ENCODE assay signal across 11 mouse cellular contexts in the genomic region with DNA sequence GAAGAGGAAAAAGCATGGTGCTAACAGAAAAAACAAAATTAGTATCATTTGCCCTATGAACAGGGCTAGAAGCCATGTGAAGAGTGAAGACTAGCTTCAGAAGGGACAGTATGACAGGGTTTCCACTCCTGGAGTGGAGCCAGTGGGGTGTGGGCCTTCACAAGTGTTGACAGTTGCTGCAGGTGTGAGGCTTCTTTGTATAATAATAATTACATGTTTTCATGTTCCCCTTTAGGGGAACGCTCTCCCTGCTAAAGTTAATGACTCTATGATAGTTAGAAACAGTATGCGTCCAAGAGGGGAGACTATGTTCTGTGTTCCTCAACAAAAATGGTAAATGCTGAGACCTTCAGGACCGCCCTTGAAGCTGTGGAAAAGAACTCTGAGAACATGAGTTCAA. TPM values are rescaled to one million over a fixed set of nuclear protein-coding genes. Genes with fewer than 3 reads are reported as not detected.
DNase-seq lines count a peak whose midpoint lies in the region; ATAC-seq and TF ChIP-seq lines count a peak whose summit lies in the region.
"Had no signal": no experiment of that assay in that cellular context is flagged by ENCODE, and none has a peak within 500 bp of the region (broad histone marks: within the 10 kb centered on the region; RNA-seq: fewer than 3 reads in every experiment).

No protein-coding gene starts in this region.

- H3K27me3 ChIP-seq in erythroblast, embryonic 14.5 days (ENCODE audit: control insufficient read depth) = no peaks in the 10 kb centered on the region
- no peaks in the 10 kb centered on the region for H3K27me3 ChIP-seq in neural tube, embryonic 11.5 days (ENCODE audit: control insufficient read depth, insufficient read depth, low read length)
- H3K27me3 ChIP-seq in liver, postnatal 0 days (ENCODE audit: insufficient read depth, low read length) = no peaks in the 10 kb centered on the region

- no peak for TF ChIP-seq EP300 in liver, postnatal 0 days (IDR thresholded peaks at IDR 0.05; ENCODE audit: low read depth)

- DNase-seq in neural tube, embryonic 11.5 days (ENCODE audit: low spot score) = no peak
- no peak for DNase-seq in neural tube, embryonic 10.5 days (ENCODE audit: extremely low spot score, low spot score)
- DNase-seq in liver, postnatal 0 days = no peak
- no peak for DNase-seq in frontal cortex, postnatal 36 days (ENCODE audit: low spot score in 2 of 2)
- DNase-seq in cerebellum, adult 18-20 months = no peak
- DNase-seq: cerebellum, adult 8-10 months; gastrocnemius, postnatal 36 days had no signal

- no peak for ATAC-seq in erythroblast, adult 5-6 weeks (replicated peaks; ENCODE audit: low FRiP score, poor library complexity, severe bottlenecking)
- no peak for ATAC-seq in neural tube, embryonic 11.5 days (ENCODE audit: insufficient read depth, low FRiP score, low TSS enrichment)
- no peak for ATAC-seq in liver, postnatal 0 days
- no peak for ATAC-seq in monocyte, adult 5-6 weeks (replicated peaks; ENCODE audit: insufficient number of reproducible peaks, low FRiP score, low TSS enrichment, poor library complexity, severe bottlenecking)

- 98% methylated on average over 3 of the region's 3 CpGs for WGBS in neural tube, embryonic 11.5 days
- 95% methylated on average over 3 of the region's 3 CpGs for WGBS in liver, postnatal 0 days (ENCODE audit: insufficient replicate concordance)

- no peak overlapping the region for H3K4me2 ChIP-seq in neural tube, embryonic 11.5 days (ENCODE audit: low read depth)
- peak overlapping the region; percentile 89; the same call in 1 of the 2 replicates for H3K4me2 ChIP-seq in liver, postnatal 0 days (ENCODE audit: low read depth, low read length)

- H3K9ac ChIP-seq in neural tube, embryonic 11.5 days (ENCODE audit: low read length) = no peak overlapping the region; the same call in 1 of the 2 replicates
- no peak overlapping the region for H3K9ac ChIP-seq in liver, postnatal 0 days (replicated peaks)

- peaks cover 11% of the 10 kb centered on the region for H3K9me3 ChIP-seq in erythroblast, embryonic 14.5 days (ENCODE audit: control insufficient read depth, low read length)
- H3K9me3 ChIP-seq in neural tube, embryonic 11.5 days (ENCODE audit: control insufficient read depth, low read length) = 0 out of 2 replicates have a peak, but pooled peaks cover 3% of the 10 kb centered on the region
- 0 out of 2 replicates have a peak, but pooled peaks cover 3% of the 10 kb centered on the region for H3K9me3 ChIP-seq in liver, postnatal 0 days (ENCODE audit: low read length)

- no peak overlapping the region for H3K27ac ChIP-seq in neural tube, embryonic 11.5 days (ENCODE audit: low read depth, low read length)
- no peak overlapping the region for H3K27ac ChIP-seq in liver, postnatal 0 days (ENCODE audit: low read depth)

- peaks cover 45% of the 10 kb centered on the region for H3K4me1 ChIP-seq in erythroblast, embryonic 14.5 days (ENCODE audit: control insufficient read depth)
- peaks cover 15% of the 10 kb centered on the region for H3K4me1 ChIP-seq in neural tube, embryonic 11.5 days (ENCODE audit: control insufficient read depth, insufficient read depth, low read length)
- peaks cover 33% of the 10 kb centered on the region for H3K4me1 ChIP-seq in liver, postnatal 0 days (ENCODE audit: insufficient read depth)

- H3K4me3 ChIP-seq in erythroblast, embryonic 14.5 days (replicated peaks) = peak overlapping the region; percentile 90
- H3K4me3 ChIP-seq in neural tube, embryonic 11.5 days (ENCODE audit: low read depth, low read length) = peak overlapping the region; percentile 81; the same call in 1 of the 2 replicates
- no peak overlapping the region for H3K4me3 ChIP-seq in liver, postnatal 0 days (ENCODE audit: low read depth, low read length)

- H3K36me3 ChIP-seq in erythroblast, embryonic 14.5 days (ENCODE audit: control insufficient read depth) = peaks cover 21% of the 10 kb centered on the region
- H3K36me3 ChIP-seq in neural tube, embryonic 11.5 days (ENCODE audit: control insufficient read depth, insufficient read depth, low read length) = no peaks in the 10 kb centered on the region
- no peaks in the 10 kb centered on the region for H3K36me3 ChIP-seq in liver, postnatal 0 days (replicated peaks; ENCODE audit: insufficient read depth, low read length)

- TF ChIP-seq CTCF in liver, postnatal 0 days (IDR thresholded peaks at IDR 0.05; ENCODE audit: low read depth) = no peak

RNA-seq across cellular contexts. Expression of gene 6820408C15Rik, which starts 0.4 kb away (rescaled TPM):
- polyA plus RNA-seq in erythroblast, embryonic 14.5 days (2012) = not detected in 2 replicates
- total RNA-seq in erythroblast, adult 5-6 weeks (2015; ENCODE audit: low replicate concordance) = not detected in 2 replicates
- not detected in 2 replicates for total RNA-seq in erythroblast, adult 5-6 weeks (2017; ENCODE audit: low replicate concordance)
- 0.22 and 0.52 TPM in 2 replicates for polyA plus RNA-seq in neural tube, embryonic 11.5 days (2014; fragmentation: Nextera tagmentation; extraction: Ambion mirVana)
- 0.13 and 0.42 TPM in 2 replicates for polyA plus RNA-seq in liver, postnatal 0 days (2015; fragmentation: Nextera tagmentation; extraction: Ambion mirVana)
- total RNA-seq in monocyte, adult 5-6 weeks (2017) = not detected in 3 replicates
- total RNA-seq: gastrocnemius, postnatal 36 days had no signal

RNA-seq across cellular contexts. Expression of gene Zcchc3, which starts 1.0 kb away (rescaled TPM):
- polyA plus RNA-seq in erythroblast, embryonic 14.5 days (2012) = 0.90 and 1.0 TPM in 2 replicates
- total RNA-seq in erythroblast, adult 5-6 weeks (2015; ENCODE audit: low replicate concordance) = 0.58 and 2.3 TPM in 2 replicates
- 0.84 and 1.2 TPM in 2 replicates for total RNA-seq in erythroblast, adult 5-6 weeks (2017; ENCODE audit: low replicate concordance)
- polyA plus RNA-seq in neural tube, embryonic 11.5 days (2014; fragmentation: Nextera tagmentation; extraction: Ambion mirVana) = 52.7 and 55.2 TPM in 2 replicates
- 6.4 and 7.4 TPM in 2 replicates for polyA plus RNA-seq in liver, postnatal 0 days (2015; fragmentation: Nextera tagmentation; extraction: Ambion mirVana)
- total RNA-seq in monocyte, adult 5-6 weeks (2017) = 0.10 to 0.75 TPM in 2 of 3 replicates, not detected in the other

RNA-seq across cellular contexts. Expression of gene Sox12, which starts 17.9 kb away (rescaled TPM):
- polyA plus RNA-seq in erythroblast, embryonic 14.5 days (2012) = 1.4 and 2.3 TPM in 2 replicates
- 2.3 and 2.5 TPM in 2 replicates for total RNA-seq in erythroblast, adult 5-6 weeks (2015; ENCODE audit: low replicate concordance)
- 0.42 and 1.2 TPM in 2 replicates for total RNA-seq in erythroblast, adult 5-6 weeks (2017; ENCODE audit: low replicate concordance)
- 19.1 and 21.4 TPM in 2 replicates for polyA plus RNA-seq in neural tube, embryonic 11.5 days (2014; fragmentation: Nextera tagmentation; extraction: Ambion mirVana)
- polyA plus RNA-seq in liver, postnatal 0 days (2015; fragmentation: Nextera tagmentation; extraction: Ambion mirVana) = 1.2 and 1.3 TPM in 2 replicates
- total RNA-seq in monocyte, adult 5-6 weeks (2017) = 0.10 to 0.43 TPM in 2 of 3 replicates, not detected in the other

RNA-seq across cellular contexts. Expression of gene Nrsn2, which starts 39.3 kb away (rescaled TPM):
- polyA plus RNA-seq in erythroblast, embryonic 14.5 days (2012) = not detected in 2 replicates
- total RNA-seq in erythroblast, adult 5-6 weeks (2015; ENCODE audit: low replicate concordance) = not detected in 2 replicates
- total RNA-seq in erythroblast, adult 5-6 weeks (2017; ENCODE audit: low replicate concordance) = not detected in 2 replicates
- polyA plus RNA-seq in neural tube, embryonic 11.5 days (2014; fragmentation: Nextera tagmentation; extraction: Ambion mirVana) = 7.6 TPM in 2 replicates
- polyA plus RNA-seq in liver, postnatal 0 days (2015; fragmentation: Nextera tagmentation; extraction: Ambion mirVana) = not detected in 2 replicates
- not detected in 3 replicates for total RNA-seq in monocyte, adult 5-6 weeks (2017)
- total RNA-seq: gastrocnemius, postnatal 36 days had no signal

RNA-seq across cellular contexts. Expression of gene Defb23, which starts 48.6 kb away (rescaled TPM):
- not detected in 2 replicates for polyA plus RNA-seq in erythroblast, embryonic 14.5 days (2012)
- total RNA-seq in erythroblast, adult 5-6 weeks (2015; ENCODE audit: low replicate concordance) = not detected in 2 replicates
- total RNA-seq in erythroblast, adult 5-6 weeks (2017; ENCODE audit: low replicate concordance) = not detected in 2 replicates
- not detected in 2 replicates for polyA plus RNA-seq in neural tube, embryonic 11.5 days (2014; fragmentation: Nextera tagmentation; extraction: Ambion mirVana)
- polyA plus RNA-seq in liver, postnatal 0 days (2015; fragmentation: Nextera tagmentation; extraction: Ambion mirVana) = not detected in 2 replicates
- total RNA-seq in monocyte, adult 5-6 weeks (2017) = not detected in 3 replicates
- total RNA-seq: gastrocnemius, postnatal 36 days; left cerebral cortex, adult 2 months had no signal
